Mouse (Mus musculus): ENCODE results near the gene Ehd4. TPM values are rescaled to one million over a fixed set of nuclear protein-coding genes. Genes with fewer than 3 reads are reported as not detected.

Ehd4 gene
- polyA plus RNA-seq, 1 experiment = 101 TPM

- no peak overlapping the region for H3ac ChIP-seq (ENCODE audit: control insufficient read depth, insufficient read length)
- H3K4me3 ChIP-seq = no peak overlapping the region
- no peak for TF ChIP-seq E2F4 (IDR thresholded peaks at IDR 0.05; ENCODE audit: insufficient read depth)
- no peak for TF ChIP-seq SRF (IDR thresholded peaks at IDR 0.05; ENCODE audit: control insufficient read depth, insufficient read length, low read depth)
- no peak for TF ChIP-seq MYOG (IDR thresholded peaks at IDR 0.05; ENCODE audit: control insufficient read depth in 1 of 3, insufficient read depth in 1 of 3, insufficient read length in 2 of 3, low read depth in 2 of 3)
- TF ChIP-seq REST (IDR thresholded peaks at IDR 0.05; ENCODE audit: insufficient read depth, insufficient read length) = no peak
- TF ChIP-seq USF1 (IDR thresholded peaks at IDR 0.05; ENCODE audit: low read depth) = no peak
- TF ChIP-seq POLR2A (IDR thresholded peaks at IDR 0.05; ENCODE audit: insufficient read length, low read depth) = no peak
- TF ChIP-seq MAX (IDR thresholded peaks at IDR 0.05; ENCODE audit: low read depth) = no peak
- TF ChIP-seq CEBPB (IDR thresholded peaks at IDR 0.05; ENCODE audit: insufficient read depth, poor library complexity, severe bottlenecking) = no peak
- no peak for TF ChIP-seq MYOD1 (IDR thresholded peaks at IDR 0.05; ENCODE audit: control insufficient read depth in 1 of 3, insufficient read length in 2 of 3, low read depth in 2 of 3)
- TF ChIP-seq TCF12 (IDR thresholded peaks at IDR 0.05; ENCODE audit: insufficient read depth, poor library complexity, severe bottlenecking) = no peak
- no peak for TF ChIP-seq POLR2AphosphoS2 (IDR thresholded peaks at IDR 0.05; ENCODE audit: insufficient read length, low read depth)
- no peak for TF ChIP-seq TCF3 (IDR thresholded peaks at IDR 0.05; ENCODE audit: insufficient read length, low read depth)
- peaks cover 84% of the 10 kb centered on the region for H3K79me2 ChIP-seq (ENCODE audit: control insufficient read depth, insufficient read depth)
- no peak overlapping the region for H3K4me2 ChIP-seq (ENCODE audit: low read depth)
- no peaks in the 10 kb centered on the region for H3K36me3 ChIP-seq (ENCODE audit: control insufficient read depth, insufficient read depth)
- no peaks in the 10 kb centered on the region for H3K27me3 ChIP-seq (ENCODE audit: control insufficient read depth, insufficient read depth, insufficient read length)
Measured at GRCm38 (mm10) chr2:120142336-120142735, 12.1 kb downstream of the Ehd4 start.

DNA sequence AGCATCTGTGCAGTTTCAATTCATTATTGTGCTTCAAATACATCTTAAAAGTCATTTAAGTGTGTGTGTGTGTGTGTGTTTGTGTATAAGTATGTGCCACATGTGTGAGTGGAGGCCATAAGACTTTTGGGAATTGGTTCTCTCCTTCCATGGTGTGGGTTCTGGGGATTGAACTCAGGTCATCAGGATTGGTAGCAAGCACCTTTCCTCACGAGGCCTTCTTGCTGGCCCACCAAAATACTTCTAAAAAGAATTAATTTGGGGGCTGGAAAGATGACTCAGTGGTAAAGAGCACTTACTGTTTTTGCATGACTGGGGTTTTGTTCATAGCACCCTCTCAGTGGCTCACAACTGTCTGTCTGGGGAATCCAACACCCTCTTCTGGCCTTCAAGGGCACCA is 12.7 kb downstream of the Ehd4 start:
- TF ChIP-seq REST (IDR thresholded peaks at IDR 0.05; ENCODE audit: insufficient read depth, insufficient read length) (no peak), USF1 (IDR thresholded peaks at IDR 0.05; ENCODE audit: low read depth) (no peak), SRF (IDR thresholded peaks at IDR 0.05; ENCODE audit: control insufficient read depth, insufficient read length, low read depth) (no peak), POLR2AphosphoS2 (IDR thresholded peaks at IDR 0.05; ENCODE audit: insufficient read length, low read depth) (no peak), CEBPB (IDR thresholded peaks at IDR 0.05; ENCODE audit: insufficient read depth, poor library complexity, severe bottlenecking) (no peak), E2F4 (IDR thresholded peaks at IDR 0.05; ENCODE audit: insufficient read depth) (no peak), MYOG (IDR thresholded peaks at IDR 0.05; ENCODE audit: control insufficient read depth in 1 of 3, insufficient read depth in 1 of 3, insufficient read length in 2 of 3, low read depth in 2 of 3) (no peak), MAX (IDR thresholded peaks at IDR 0.05; ENCODE audit: low read depth) (no peak), TCF12 (IDR thresholded peaks at IDR 0.05; ENCODE audit: insufficient read depth, poor library complexity, severe bottlenecking) (no peak), TCF3 (IDR thresholded peaks at IDR 0.05; ENCODE audit: insufficient read length, low read depth) (no peak), POLR2A (IDR thresholded peaks at IDR 0.05; ENCODE audit: insufficient read length, low read depth) (no peak), MYOD1 (IDR thresholded peaks at IDR 0.05; ENCODE audit: control insufficient read depth in 1 of 3, insufficient read length in 2 of 3, low read depth in 2 of 3) (no peak)
- H3K4me3 ChIP-seq = no peak overlapping the region
- H3K27me3 ChIP-seq (ENCODE audit: control insufficient read depth, insufficient read depth, insufficient read length) = no peaks in the 10 kb centered on the region
- peaks cover 1% of the 10 kb centered on the region for H3K36me3 ChIP-seq (ENCODE audit: control insufficient read depth, insufficient read depth)
- H3K79me2 ChIP-seq (ENCODE audit: control insufficient read depth, insufficient read depth) = peaks cover 84% of the 10 kb centered on the region
- H3K4me2 ChIP-seq (ENCODE audit: low read depth) = no peak overlapping the region
- no peak overlapping the region for H3ac ChIP-seq (ENCODE audit: control insufficient read depth, insufficient read length)

GRCm38 (mm10) chr2:120140326-120140725 is 14.1 kb downstream of the Ehd4 start:
- Histone ChIP-seq H3K27me3 (ENCODE audit: control insufficient read depth, insufficient read depth, insufficient read length) (no peaks in the 10 kb centered on the region), H3K79me2 (ENCODE audit: control insufficient read depth, insufficient read depth) (peaks cover 75% of the 10 kb centered on the region), H3ac (ENCODE audit: control insufficient read depth, insufficient read length) (no peak overlapping the region), H3K36me3 (ENCODE audit: control insufficient read depth, insufficient read depth) (peaks cover 5% of the 10 kb centered on the region), H3K4me3 (no peak overlapping the region), H3K4me2 (ENCODE audit: low read depth) (no peak overlapping the region)
- TF ChIP-seq TCF12 (IDR thresholded peaks at IDR 0.05; ENCODE audit: insufficient read depth, poor library complexity, severe bottlenecking) (no peak), POLR2AphosphoS2 (IDR thresholded peaks at IDR 0.05; ENCODE audit: insufficient read length, low read depth) (no peak), TCF3 (IDR thresholded peaks at IDR 0.05; ENCODE audit: insufficient read length, low read depth) (no peak), SRF (IDR thresholded peaks at IDR 0.05; ENCODE audit: control insufficient read depth, insufficient read length, low read depth) (no peak), MYOD1 (IDR thresholded peaks at IDR 0.05; ENCODE audit: control insufficient read depth in 1 of 3, insufficient read length in 2 of 3, low read depth in 2 of 3) (no peak), MAX (IDR thresholded peaks at IDR 0.05; ENCODE audit: low read depth) (no peak), CEBPB (IDR thresholded peaks at IDR 0.05; ENCODE audit: insufficient read depth, poor library complexity, severe bottlenecking) (no peak), REST (IDR thresholded peaks at IDR 0.05; ENCODE audit: insufficient read depth, insufficient read length) (no peak), E2F4 (IDR thresholded peaks at IDR 0.05; ENCODE audit: insufficient read depth) (no peak), POLR2A (IDR thresholded peaks at IDR 0.05; ENCODE audit: insufficient read length, low read depth) (no peak), USF1 (IDR thresholded peaks at IDR 0.05; ENCODE audit: low read depth) (no peak), MYOG (IDR thresholded peaks at IDR 0.05; ENCODE audit: control insufficient read depth in 1 of 3, insufficient read depth in 1 of 3, insufficient read length in 2 of 3, low read depth in 2 of 3) (no peak)

GRCm38 (mm10) chr2:120139091-120139490 is 15.3 kb downstream of the Ehd4 start:
- TF ChIP-seq TCF12 (IDR thresholded peaks at IDR 0.05; ENCODE audit: insufficient read depth, poor library complexity, severe bottlenecking) (no peak), MYOG (IDR thresholded peaks at IDR 0.05; ENCODE audit: control insufficient read depth in 1 of 3, insufficient read depth in 1 of 3, insufficient read length in 2 of 3, low read depth in 2 of 3) (no peak), REST (IDR thresholded peaks at IDR 0.05; ENCODE audit: insufficient read depth, insufficient read length) (no peak), USF1 (IDR thresholded peaks at IDR 0.05; ENCODE audit: low read depth) (no peak), POLR2AphosphoS2 (IDR thresholded peaks at IDR 0.05; ENCODE audit: insufficient read length, low read depth) (no peak)
- Histone ChIP-seq H3K27me3 (ENCODE audit: control insufficient read depth, insufficient read depth, insufficient read length) (no peaks in the 10 kb centered on the region), H3K4me3 (no peak overlapping the region), H3K4me2 (ENCODE audit: low read depth) (no peak overlapping the region), H3K79me2 (ENCODE audit: control insufficient read depth, insufficient read depth) (peaks cover 66% of the 10 kb centered on the region), H3K36me3 (ENCODE audit: control insufficient read depth, insufficient read depth) (peaks cover 5% of the 10 kb centered on the region), H3ac (ENCODE audit: control insufficient read depth, insufficient read length) (no peak overlapping the region)

GRCm38 (mm10) chr2:120137281-120137680 is 17.1 kb downstream of the Ehd4 start:
- no peak overlapping the region for H3K4me2 ChIP-seq (ENCODE audit: low read depth)
- no peaks in the 10 kb centered on the region for H3K27me3 ChIP-seq (ENCODE audit: control insufficient read depth, insufficient read depth, insufficient read length)
- H3K36me3 ChIP-seq (ENCODE audit: control insufficient read depth, insufficient read depth) = peaks cover 5% of the 10 kb centered on the region
- peaks cover 57% of the 10 kb centered on the region for H3K79me2 ChIP-seq (ENCODE audit: control insufficient read depth, insufficient read depth)
- TF ChIP-seq POLR2A (IDR thresholded peaks at IDR 0.05; ENCODE audit: insufficient read length, low read depth) = no peak
- no peak for TF ChIP-seq CEBPB (IDR thresholded peaks at IDR 0.05; ENCODE audit: insufficient read depth, poor library complexity, severe bottlenecking)
- TF ChIP-seq E2F4 (IDR thresholded peaks at IDR 0.05; ENCODE audit: insufficient read depth) = no peak
- TF ChIP-seq REST (IDR thresholded peaks at IDR 0.05; ENCODE audit: insufficient read depth, insufficient read length) = no peak
- TF ChIP-seq TCF3 (IDR thresholded peaks at IDR 0.05; ENCODE audit: insufficient read length, low read depth) = no peak
- no peak for TF ChIP-seq TCF12 (IDR thresholded peaks at IDR 0.05; ENCODE audit: insufficient read depth, poor library complexity, severe bottlenecking)
- no peak for TF ChIP-seq MAX (IDR thresholded peaks at IDR 0.05; ENCODE audit: low read depth)
- no peak for TF ChIP-seq MYOG (IDR thresholded peaks at IDR 0.05; ENCODE audit: control insufficient read depth in 1 of 3, insufficient read depth in 1 of 3, insufficient read length in 2 of 3, low read depth in 2 of 3)
- TF ChIP-seq USF1 (IDR thresholded peaks at IDR 0.05; ENCODE audit: low read depth) = no peak
- TF ChIP-seq POLR2AphosphoS2 (IDR thresholded peaks at IDR 0.05; ENCODE audit: insufficient read length, low read depth) = no peak
- TF ChIP-seq MYOD1 (IDR thresholded peaks at IDR 0.05; ENCODE audit: control insufficient read depth in 1 of 3, insufficient read length in 2 of 3, low read depth in 2 of 3) = no peak
- H3K4me3 ChIP-seq = no peak overlapping the region
- no peak overlapping the region for H3ac ChIP-seq (ENCODE audit: control insufficient read depth, insufficient read length)

All from myocyte (in vitro differentiated cells).